Mouse (Mus musculus) urinary bladder, postnatal 0 days (tissue): Measurements from ENCODE around the gene Gm3327. TPM values are rescaled to one million over a fixed set of nuclear protein-coding genes. Genes with fewer than 3 reads are reported as not detected.

Experiments
- polyA plus RNA-seq: library from polyadenylated mRNA; unstranded; fragments of >200 nt; fragmentation: Nextera tagmentation; extraction: Ambion mirVana; gene quantifications from 2 replicates; pipeline ENCODE4 v1.2.1, GENCODE M21; 2015

Gm3327 gene
- polyA plus RNA-seq: not detected in 2 replicates

DNA sequence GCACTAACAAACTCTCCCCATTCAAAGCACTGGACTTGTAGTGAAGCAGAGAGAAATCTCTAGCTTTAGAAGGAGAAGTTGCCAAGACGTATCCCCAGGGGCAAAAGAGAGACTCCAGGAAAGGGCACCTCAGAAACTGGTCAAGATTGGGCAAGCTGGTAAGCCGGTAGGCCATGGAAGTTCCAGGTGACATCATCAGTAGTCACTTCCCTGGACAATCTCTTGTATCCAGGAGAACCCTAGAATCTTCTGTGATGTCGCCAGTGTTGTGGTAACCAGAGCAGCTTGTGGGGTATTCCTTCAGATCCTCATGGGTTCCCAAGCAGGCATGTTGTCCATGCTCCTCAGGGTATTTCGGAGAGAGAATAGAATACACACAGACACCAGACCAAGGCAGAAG is at the start of gene Gm3327:
Gene Gm3327 (plus strand): TSS at position 301 of the 400 bp plus-strand sequence.

DNA sequence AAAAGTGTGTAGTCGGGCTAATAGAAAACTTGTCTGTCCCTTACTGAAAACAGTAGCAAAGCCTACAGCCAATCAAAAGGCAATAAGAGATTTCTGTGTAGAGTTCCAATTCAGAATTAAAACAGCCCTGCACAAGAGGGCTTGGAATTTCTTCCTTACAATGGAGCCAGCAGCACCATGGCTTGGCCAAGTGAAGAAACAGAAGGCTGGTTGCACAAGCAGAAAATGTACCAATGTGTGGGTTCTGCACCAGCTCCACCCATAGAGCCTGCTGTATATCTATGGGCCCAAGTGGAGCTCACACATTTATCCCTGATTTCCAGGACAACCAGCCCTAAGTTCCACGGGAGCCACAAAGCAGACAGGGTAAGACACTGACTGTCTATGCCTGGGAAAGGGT is 21.3 kb upstream of the Gm3327 start, which contains the start of gene Ear2:
Gene Ear2 (plus strand): TSS at position 301 of the 400 bp plus-strand sequence.

Other genes starting within 250 kb of the Gm3327 start
- not detected in 2 replicates for gene Ear1, start 248.3 kb upstream of the Gm3327 start, polyA plus RNA-seq
- not detected in 2 replicates for gene Ear10, start 200.3 kb upstream of the Gm3327 start, polyA plus RNA-seq
- gene Gm8113, start 198.5 kb upstream of the Gm3327 start, polyA plus RNA-seq: 3.5 and 4.0 TPM in 2 replicates
- gene Ang5, start 166.8 kb upstream of the Gm3327 start, polyA plus RNA-seq: not detected in 2 replicates
- not detected in 2 replicates for gene Ang6, start 121.6 kb upstream of the Gm3327 start, polyA plus RNA-seq
- 0.23 TPM in 1 of 2 replicates, not detected in the other for gene Ear2, start 21.2 kb upstream of the Gm3327 start, polyA plus RNA-seq
- gene Gm8212, start 73.8 kb downstream of the Gm3327 start, polyA plus RNA-seq: not detected in 2 replicates
- gene 4930503E14Rik, start 89.4 kb downstream of the Gm3327 start, polyA plus RNA-seq: not detected in 2 replicates
- gene Gm8220, start 161.7 kb downstream of the Gm3327 start, polyA plus RNA-seq: not detected in 2 replicates
- not detected in 2 replicates for gene Gm5930, start 214.7 kb downstream of the Gm3327 start, polyA plus RNA-seq
- gene Gm8229, start 241.5 kb downstream of the Gm3327 start, polyA plus RNA-seq: not detected in 2 replicates